Mouse (Mus musculus) spleen, postnatal 14 days (tissue): ENCODE measurements around the gene Scyl1.

Experiments
- DNase-seq, 2 experiments: peaks; one replicate each; pipeline ENCODE4 v3.0.0; 2021 to 2022; ENCODE audit warnings: low spot score in 2 of 2

Scyl1 gene

GRCm38 (mm10) chr19:5787920-5788319 is 16.7 kb upstream of the Scyl1 start:
- DNase-seq, result no peak

GRCm38 (mm10) chr19:5787128-5787635 is 16.0 kb upstream of the Scyl1 start:
- peak; percentile 75 to 87 for DNase-seq

- peak; percentile 79 to 90 for DNase-seq
Observed at GRCm38 (mm10) chr19:5786441-5787114, 15.4 kb upstream of the Scyl1 start.

GRCm38 (mm10) chr19:5784958-5785577 is 13.8 kb upstream of the Scyl1 start:
- no peak for DNase-seq

- no peak for DNase-seq
Observed at GRCm38 (mm10) chr19:5782121-5782520, 10.9 kb upstream of the Scyl1 start.

- no peak for DNase-seq
Observed at GRCm38 (mm10) chr19:5781532-5781931, 10.3 kb upstream of the Scyl1 start.

- DNase-seq, result no peak
Observed at GRCm38 (mm10) chr19:5780203-5780602, 9.0 kb upstream of the Scyl1 start.

- DNase-seq, result no peak
Observed at GRCm38 (mm10) chr19:5778312-5778711, 7.1 kb upstream of the Scyl1 start.

- DNase-seq, result no peak
Observed at GRCm38 (mm10) chr19:5777387-5778032, 6.3 kb upstream of the Scyl1 start.

GRCm38 (mm10) chr19:5770311-5770710 is 908 bp downstream of the Scyl1 start:
- DNase-seq, result no peak

- DNase-seq, result no peak
Observed at GRCm38 (mm10) chr19:5767271-5767670, 3.9 kb downstream of the Scyl1 start.

- no peak for DNase-seq
Observed at GRCm38 (mm10) chr19:5763163-5763562, 8.1 kb downstream of the Scyl1 start.

GRCm38 (mm10) chr19:5758878-5759403 is 12.3 kb downstream of the Scyl1 start:
- no peak for DNase-seq

- DNase-seq, result no peak
Observed at GRCm38 (mm10) chr19:5756991-5757636, 14.1 kb downstream of the Scyl1 start.

- no peak for DNase-seq
Observed at GRCm38 (mm10) chr19:5756321-5756985, 14.8 kb downstream of the Scyl1 start.

GRCm38 (mm10) chr19:5751742-5752141 is 19.5 kb downstream of the Scyl1 start:
- DNase-seq, result peak in 1 of 2 experiments; percentile 24

- no peak for DNase-seq
Observed at GRCm38 (mm10) chr19:5750951-5751350, 20.3 kb downstream of the Scyl1 start.

GRCm38 (mm10) chr19:5749476-5749875 is 21.7 kb downstream of the Scyl1 start:
- no peak for DNase-seq

GRCm38 (mm10) chr19:5746907-5747363 is 24.3 kb downstream of the Scyl1 start:
- no peak for DNase-seq

- no peak for DNase-seq
Observed at GRCm38 (mm10) chr19:5745756-5746710, 25.2 kb downstream of the Scyl1 start.
